Mouse (Mus musculus) kidney, postnatal 36 days (tissue): ENCODE measurements around the gene Tmem130.
"Not testable (repeated sequence)": the region's sequence is repeated elsewhere in the genome, so short reads cannot be mapped to it uniquely, and the experiment has no call there.

Source experiments
- DNase-seq, 2 experiments: peaks; one replicate each; pipeline ENCODE4 v3.0.0; 2021 to 2022; ENCODE audit warnings: mixed read lengths in 2 of 2

Tmem130 gene

GRCm38 (mm10) chr5:144761161-144761868 lies at the start of gene Tmem130:
TSS of gene Tmem130 (minus strand) at chr5:144761818.
- peak; percentile 28 to 50 for DNase-seq

DNA sequence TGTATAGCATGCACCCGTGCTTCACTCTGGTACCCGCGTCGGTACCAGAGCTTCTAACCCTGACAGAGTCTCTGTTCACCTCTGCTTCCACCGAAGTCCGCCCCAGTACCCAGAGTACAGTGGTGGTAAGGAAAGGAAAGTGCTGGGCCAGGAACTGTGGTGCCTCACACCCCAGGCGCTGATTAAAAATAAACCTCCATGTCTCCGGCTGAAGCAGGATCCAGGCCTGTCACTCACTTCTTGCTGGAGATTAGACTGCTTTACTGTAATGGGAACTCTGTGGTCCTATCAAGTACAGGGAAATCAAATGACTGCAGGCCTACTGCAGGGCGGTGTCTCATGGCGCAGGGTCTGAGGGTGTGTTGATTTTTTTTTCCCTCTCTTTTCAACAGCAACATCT lies 45.3 kb upstream of the Tmem130 start:
- no peak for DNase-seq

DNA sequence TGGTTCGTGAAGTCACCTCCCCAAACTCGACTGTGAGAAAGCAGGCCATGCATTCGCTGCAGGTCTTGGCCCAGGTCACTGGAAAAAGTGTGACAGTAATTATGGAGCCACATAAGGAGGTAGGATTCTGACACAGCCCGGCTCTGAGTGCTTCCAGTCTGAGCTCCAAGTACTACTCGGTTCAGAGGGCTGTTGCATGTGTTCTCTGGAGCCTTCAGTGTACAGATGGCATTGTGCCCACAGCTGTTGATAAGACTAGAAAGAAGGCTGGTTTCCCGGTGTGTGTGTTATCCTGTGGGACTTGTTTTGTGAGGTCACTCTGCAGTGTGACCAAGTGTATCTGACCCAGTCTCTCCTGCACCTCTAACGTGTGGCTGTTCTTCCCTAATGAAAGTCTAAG lies 42.6 kb upstream of the Tmem130 start:
- DNase-seq, result no peak

GRCm38 (mm10) chr5:144803066-144803465 lies 41.4 kb upstream of the Tmem130 start:
- no peak for DNase-seq

DNA sequence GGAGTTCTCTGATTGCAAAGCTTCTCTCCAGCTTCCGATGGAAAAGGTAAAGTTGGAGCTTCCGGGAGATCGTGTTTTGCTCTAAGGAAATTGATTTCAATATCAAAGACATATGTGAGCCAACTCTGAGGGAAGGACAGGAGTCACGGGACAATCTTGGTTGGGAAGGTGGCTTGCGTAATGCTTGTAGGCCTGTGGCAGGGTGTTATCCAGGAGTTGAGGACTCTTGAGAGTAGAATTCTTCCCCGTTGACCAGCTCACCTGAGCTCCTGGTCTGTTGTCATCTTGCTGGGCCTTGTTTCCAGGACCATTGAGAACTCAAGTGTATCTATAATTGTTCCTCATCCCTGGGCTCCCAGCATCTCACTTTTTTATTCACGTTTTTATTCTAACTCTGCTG lies 35.5 kb upstream of the Tmem130 start:
- DNase-seq, result no peak

DNA sequence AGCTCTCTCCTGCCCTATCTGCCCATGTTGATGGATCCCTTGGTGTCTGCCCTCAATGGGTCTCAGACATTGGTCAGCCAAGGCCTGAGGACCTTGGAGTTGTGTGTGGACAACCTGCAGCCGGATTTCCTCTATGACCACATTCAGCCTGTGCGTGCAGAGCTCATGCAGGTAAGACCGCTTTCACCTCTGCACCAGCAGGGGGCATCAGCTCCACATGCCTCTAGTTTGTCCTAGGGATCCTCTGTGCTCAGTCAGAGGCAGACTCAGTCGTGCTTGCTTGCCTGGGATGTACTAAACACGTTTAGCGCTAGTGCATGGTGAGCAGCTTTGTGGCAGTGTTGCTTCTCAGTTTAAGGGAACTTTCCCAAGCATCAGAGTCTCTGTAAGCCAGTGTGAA lies 33.1 kb upstream of the Tmem130 start:
- DNase-seq, result peak; percentile 18 to 55

GRCm38 (mm10) chr5:144793374-144793773 lies 31.8 kb upstream of the Tmem130 start:
- no peak for DNase-seq

GRCm38 (mm10) chr5:144786464-144786863 lies 24.8 kb upstream of the Tmem130 start:
- DNase-seq, result no peak

- DNase-seq, result no peak
These were observed 19.0 kb upstream of the Tmem130 start for GRCm38 (mm10) chr5:144780654-144781053.

- DNase-seq, result no peak
These were observed 11.6 kb upstream of the Tmem130 start for GRCm38 (mm10) chr5:144773231-144773630.

- DNase-seq, result no peak
These were observed 7.5 kb upstream of the Tmem130 start for GRCm38 (mm10) chr5:144769067-144769482.

GRCm38 (mm10) chr5:144767911-144768841 lies 6.6 kb upstream of the Tmem130 start:
- DNase-seq, result peak; percentile 89 to 94

- DNase-seq, result not testable (repeated sequence)
These were observed 5.6 kb upstream of the Tmem130 start, which contains the start of gene Trrap for GRCm38 (mm10) chr5:144767106-144767798. TSS of gene Trrap (plus strand) at chr5:144767732.

GRCm38 (mm10) chr5:144766646-144767045 lies 5.0 kb upstream of the Tmem130 start:
- no peak for DNase-seq

DNA sequence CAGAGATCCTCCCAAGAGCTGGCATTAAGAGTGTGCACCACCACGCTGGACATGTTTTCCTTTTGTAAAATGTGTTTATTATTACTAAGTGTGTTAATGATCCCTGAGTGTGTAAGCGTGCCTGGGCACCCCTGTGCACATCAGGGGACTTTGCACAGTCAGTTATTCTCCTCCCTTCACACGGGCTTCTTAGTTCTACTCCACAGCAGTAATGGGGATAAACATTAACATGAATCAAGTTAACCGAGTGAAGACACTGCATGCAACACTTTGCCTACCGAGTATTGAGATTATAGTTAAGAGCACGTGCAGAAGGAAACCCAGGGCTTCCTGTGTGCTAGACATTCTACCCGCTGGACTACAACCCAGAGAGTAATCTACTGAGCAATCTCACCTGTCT lies 4.4 kb upstream of the Tmem130 start:
- DNase-seq, result peak; percentile 47 to 71

DNA sequence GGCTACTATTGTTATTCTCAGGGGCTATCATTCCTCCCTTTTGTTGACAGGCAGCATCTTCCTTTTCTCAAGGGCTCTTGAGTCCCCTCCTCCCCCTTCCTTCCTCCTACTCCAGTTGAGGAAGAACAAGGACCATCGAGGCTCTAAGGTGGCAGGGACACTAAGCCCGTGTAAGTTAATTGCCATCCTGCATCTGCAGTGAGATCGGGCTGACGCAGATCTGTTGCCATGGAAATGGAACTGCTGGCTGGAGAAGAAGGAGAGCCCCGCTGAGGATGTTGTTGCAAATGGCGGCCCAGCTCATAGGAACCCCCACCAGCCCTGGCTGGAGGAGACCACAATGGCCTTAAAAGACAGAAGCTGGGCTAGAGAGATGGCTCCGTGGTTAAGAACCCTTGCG lies 3.2 kb downstream of the Tmem130 start:
- DNase-seq, result no peak

- DNase-seq, result no peak
These were observed 4.2 kb downstream of the Tmem130 start for GRCm38 (mm10) chr5:144757402-144757801.

GRCm38 (mm10) chr5:144755191-144755590 lies 6.4 kb downstream of the Tmem130 start:
- DNase-seq, result no peak

DNA sequence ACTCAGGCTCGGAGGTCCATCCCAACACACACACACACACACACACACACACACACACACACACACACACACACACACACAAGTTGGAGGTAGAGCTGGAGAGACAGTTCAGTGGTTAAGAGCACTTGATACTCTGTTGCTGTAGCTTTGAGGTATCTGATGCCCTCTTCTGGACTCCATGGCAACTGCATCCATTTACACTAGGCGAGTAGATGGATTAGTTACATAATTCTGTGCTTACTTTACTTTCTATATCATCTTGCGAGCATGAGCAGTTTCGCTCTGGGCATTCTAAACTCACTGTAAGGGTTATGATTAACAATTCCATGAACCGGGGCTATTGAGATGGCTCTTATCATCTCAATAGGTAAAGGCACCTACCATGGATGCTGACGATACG lies 8.6 kb downstream of the Tmem130 start:
- peak; percentile 80 to 82 for DNase-seq

DNA sequence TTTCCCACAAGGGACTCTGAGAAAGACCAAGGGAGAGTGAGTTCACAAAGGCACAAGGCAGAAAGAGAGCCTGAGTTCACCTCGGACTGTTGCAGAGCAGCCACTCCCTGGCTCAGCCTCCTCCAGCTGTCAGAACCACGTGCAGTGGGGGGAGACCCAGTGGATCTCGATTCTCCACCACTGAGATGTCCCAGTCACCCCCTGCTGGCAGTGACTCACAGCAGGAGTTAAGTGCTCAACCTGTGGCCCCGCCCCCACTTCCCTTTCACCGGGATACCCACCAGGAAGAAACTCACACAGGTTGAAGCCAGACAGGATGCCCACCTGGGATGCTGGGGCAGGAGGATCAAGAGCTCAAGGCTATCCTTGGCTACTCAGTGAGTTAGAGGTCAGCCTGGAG lies 9.2 kb downstream of the Tmem130 start:
- peak; percentile 25 to 47 for DNase-seq

DNA sequence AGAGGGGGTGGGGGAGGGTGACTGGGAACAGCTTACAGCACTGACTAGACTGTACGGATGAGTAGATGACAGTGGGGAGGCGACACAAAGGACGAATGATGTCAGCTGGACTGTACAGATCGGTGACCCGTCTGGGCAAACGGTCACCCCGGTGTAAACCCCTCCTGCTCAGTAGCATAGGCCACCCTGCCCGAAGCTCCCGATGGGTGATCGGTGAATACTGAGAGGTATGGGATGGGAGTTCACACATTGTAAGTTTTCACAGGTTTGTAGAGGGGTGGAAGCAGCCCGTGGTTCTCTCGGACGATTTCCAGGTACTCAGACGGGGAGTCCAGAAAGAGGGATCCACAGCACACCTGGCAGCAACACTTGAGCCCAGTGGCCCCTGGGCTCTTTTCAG lies 24.5 kb downstream of the Tmem130 start:
- DNase-seq, result no peak

DNA sequence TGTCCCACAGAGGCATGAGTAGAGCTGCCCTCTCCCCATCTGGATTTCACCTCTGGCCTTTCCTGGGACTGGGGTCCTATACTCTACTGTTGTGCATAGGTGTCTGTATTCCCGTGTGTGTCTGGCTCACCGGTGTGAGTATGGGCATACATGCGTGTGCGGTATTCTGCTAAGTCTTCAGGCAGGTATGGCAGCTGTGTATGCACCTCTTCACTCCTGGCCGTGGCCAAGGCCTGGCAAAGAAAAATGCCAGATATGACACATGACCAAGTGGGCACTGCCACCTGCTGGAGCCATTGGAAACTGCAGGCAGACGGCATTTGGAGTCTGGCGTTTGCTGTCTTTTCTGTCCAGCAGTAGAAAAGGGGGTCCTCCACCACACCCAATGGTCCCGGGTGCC lies 26.7 kb downstream of the Tmem130 start:
- DNase-seq, result peak; percentile 51 to 85

DNA sequence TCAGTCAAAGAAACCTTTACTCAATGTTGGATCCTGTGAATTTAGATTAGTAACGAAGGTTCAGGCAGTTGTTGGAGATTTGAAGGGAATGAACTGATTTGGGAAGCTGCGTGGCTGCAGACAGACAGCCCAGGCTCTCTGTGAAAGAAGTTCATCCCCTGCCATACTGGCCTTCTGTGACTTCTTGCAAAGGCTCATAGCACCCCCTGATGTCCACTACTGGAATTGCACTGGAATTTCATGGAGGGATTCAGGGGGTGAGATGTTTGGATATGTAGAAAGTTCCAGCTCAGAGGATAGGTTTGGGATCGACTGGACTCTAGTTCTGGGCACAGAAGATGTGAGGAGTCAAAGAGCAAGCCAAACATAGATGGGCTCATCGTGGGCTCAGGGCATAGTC lies 27.7 kb downstream of the Tmem130 start:
- DNase-seq, result peak; percentile 48 to 79
